Mouse (Mus musculus): ENCODE results near the gene Fcho2. TPM values are rescaled to one million over a fixed set of nuclear protein-coding genes. Genes with fewer than 3 reads are reported as not detected.

Gene Fcho2
- total RNA-seq, 2 experiments from 2014 or later, result 36.8 to 43.1 TPM

DNA sequence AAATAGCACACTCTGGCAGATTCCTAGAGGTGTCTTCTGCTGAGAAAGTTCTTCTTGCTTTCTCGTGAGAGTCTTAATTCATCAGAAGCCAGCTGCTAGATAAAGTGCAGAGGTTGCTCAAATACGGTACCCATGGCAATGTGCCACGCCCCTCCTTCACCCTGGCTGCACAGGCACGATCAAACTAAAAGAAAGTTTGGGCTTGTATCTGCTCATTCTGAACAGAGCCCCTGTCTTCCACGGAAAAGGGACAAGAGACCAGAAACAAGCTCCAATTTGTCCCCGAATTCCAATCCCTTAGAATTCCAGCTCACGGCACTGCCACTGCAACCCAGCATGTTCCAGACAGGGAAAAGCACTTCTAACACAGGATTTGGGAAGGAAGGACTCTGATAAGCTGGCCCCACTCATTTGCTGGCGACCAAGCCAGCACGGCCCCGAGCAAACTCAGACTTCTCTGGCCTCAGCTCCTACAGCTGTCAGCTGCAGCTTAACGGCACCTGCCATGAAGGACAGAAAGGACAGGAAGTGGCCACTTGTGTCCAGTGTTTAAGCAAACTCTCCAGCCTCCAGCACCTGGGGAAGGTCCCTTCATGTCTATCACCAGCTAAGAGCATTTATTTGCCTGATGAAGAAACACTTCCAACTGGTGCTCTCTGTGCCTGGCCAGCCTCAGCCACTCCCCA lies 125.5 kb downstream of the Fcho2 start:
- intact Hi-C loops (cut with DNase I), result no loop called here
- no peak for DNase-seq (ENCODE audit: low spot score in 2 of 2)

DNA sequence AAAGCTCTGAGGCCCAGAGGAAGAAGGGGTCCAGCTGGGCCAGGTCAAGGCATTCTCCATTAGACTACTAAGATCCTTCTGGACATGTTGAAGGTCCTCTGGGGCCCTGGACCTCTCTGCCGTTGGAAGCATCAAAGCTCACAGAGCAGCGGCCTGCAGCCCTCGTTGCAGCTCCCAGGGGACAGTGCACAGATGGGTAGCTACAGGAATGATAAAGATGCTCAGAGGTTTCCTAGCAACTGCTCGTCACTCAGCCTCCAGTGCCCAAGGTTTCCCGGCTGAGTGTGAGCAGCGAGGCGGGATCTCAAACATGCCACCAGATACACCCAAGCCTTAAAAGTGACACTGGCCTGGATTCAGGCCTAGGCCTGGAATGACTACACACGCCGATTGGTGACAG lies 127.3 kb downstream of the Fcho2 start:
- intact Hi-C loops (cut with DNase I), result no loop called here

DNA sequence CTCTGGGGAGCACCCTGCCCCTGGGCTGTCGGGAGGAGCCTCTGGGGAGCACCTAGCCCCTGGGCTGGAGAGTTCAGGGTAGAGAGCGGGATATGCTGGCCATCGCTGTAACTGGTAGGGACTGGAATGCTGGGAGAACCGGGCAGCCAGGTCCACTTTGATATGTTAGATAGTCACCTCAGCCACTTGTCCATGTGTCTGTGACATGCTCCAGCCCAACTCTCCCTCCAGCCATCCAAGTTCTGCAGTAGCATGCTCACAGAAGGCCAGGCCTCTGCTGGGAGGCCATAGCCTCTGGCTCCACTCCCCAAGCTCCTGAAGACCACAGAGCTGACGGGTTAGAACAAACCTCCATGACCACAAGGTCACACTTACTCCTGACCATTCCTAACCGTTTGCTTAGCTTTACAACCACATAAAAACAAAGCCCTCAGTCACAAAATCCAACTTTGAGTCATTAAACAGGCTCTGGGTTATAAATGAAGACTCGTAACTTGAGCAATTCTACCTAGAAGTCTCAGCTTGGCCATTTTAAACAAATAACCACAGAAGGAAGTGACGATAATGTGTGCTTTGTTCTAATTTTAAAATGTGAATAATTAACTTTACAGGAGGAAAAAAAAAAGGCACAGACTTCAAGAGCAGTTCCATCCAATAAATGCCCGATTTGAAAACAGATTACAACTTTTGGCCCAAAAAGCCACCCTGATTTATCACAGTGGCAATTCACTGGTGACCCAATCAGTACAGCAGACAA lies 130.9 kb downstream of the Fcho2 start:
- intact Hi-C loops (cut with DNase I), result no loop called here
- DNase-seq (ENCODE audit: low spot score in 2 of 2), result no peak

More for the DNA sequence above, 127.3 kb downstream of the Fcho2 start:
- DNase-seq (ENCODE audit: low spot score in 2 of 2), result peak; percentile 32 to 56

DNA sequence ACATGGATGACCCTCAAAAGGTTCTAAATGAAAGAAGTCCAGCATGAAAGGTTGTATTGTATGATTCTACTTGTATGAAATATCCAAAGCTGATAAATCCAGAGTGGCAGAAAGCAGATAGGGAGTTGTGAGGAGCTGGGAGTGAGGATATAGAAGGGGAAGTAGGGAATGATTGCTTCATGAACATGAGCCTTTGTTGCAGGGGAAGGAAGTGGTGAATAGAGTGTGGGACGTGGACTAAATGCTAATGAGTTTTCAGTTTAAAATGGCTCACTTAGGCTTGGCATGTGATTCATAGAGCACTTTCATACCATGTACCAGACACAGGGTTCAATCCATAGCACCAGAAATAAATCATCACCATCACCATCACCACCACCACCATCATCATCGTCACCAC lies 131.8 kb downstream of the Fcho2 start:
- intact Hi-C loops (cut with DNase I), result no loop called here
- no peak for DNase-seq (ENCODE audit: low spot score in 2 of 2)

DNA sequence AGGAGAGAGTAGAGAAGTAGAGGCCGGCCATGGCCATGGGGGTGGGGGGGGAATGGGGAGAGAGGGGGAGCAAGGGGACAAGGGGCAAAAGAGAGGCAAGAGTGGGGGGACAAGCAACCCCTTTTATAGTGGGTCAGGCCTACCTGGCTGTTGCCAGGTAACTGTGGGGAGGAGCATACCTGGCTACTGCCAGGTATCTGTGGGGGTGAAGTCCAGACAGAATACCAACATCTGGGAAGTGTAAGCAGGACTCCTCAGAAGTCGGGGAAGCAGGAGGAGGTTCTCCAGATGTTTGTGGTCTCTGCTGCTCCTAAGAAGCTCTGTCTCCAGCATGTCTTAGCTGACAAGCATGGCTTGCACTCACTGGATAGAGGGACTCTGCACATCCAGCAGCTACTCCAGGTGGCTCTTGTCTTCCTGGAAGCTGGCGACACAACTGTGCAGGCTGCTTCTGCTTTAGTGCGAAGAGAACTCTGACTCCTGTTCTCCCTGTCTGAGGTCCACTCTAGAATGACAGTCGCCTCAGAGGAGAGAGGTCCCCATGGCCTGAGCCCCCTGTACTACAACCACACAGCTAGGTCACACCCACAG lies 134.7 kb downstream of the Fcho2 start:
- intact Hi-C loops (cut with DNase I), result no loop called here
- DNase-seq (ENCODE audit: low spot score in 2 of 2), result no peak

DNA sequence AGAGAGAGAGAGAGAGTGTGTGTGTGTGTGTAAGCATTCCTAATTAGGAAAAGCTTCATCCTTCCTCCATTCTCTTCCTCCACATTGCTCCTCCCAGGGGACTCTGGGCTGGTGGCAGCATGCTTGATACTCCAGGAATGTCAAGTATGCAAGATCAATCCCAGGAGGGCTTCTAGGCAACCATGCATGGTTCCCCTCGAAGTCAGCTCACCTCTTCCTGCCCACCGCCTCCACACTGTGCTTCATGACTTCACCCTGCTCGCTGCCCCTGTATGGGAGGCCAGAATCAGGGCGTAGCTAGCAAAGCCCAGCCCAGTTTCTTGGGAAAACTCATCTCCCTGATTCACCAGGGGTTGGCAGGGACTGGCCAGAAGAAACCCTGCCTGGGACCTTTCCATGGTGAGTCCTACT lies 135.6 kb downstream of the Fcho2 start:
- no peak for DNase-seq (ENCODE audit: low spot score in 2 of 2)
- intact Hi-C loops (cut with DNase I), result no loop called here

DNA sequence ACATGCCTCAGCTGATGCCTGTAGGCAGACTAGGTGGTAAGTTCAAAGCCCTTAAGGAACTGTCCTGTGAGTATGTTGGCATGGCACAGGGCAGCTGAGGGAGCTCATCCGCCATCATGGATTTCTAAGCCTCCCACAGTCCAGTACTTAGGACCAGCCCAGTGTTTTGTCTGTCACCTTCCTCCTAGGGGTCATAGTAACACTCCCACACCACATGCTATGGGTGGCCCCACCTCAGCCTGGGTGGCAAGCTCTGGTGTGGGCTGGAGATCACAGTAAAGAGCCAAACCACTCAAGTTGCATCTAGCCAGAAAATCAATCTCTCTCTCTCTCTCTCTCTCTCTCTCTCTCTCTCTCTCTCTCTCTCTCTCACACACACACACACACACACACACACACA lies 136.0 kb downstream of the Fcho2 start:
- DNase-seq (ENCODE audit: low spot score in 2 of 2), result no peak
- intact Hi-C loops (cut with DNase I), result no loop called here

DNA sequence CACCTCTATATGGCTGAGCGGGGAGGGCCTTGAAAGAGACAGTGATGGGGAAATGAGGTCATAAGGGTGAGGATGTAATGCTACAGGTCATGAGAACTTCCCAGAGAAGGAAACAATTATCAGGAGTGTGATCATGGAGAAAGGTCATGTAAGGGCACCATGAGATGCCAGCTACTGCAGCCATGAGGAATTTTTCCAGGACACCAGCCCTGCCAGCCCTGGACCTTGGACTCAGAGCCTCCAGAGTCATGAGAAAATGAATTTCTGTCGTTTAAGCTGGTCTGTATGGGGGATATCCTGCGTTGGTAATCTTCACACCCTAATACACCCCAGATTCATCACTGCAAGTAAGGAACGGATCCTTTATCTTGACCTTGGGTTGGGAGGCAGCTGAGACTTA lies 141.3 kb downstream of the Fcho2 start:
- intact Hi-C loops (cut with DNase I), result no loop called here
- DNase-seq (ENCODE audit: low spot score in 2 of 2), result no peak

Other genes starting within 250 kb of the Fcho2 start
- under 1 TPM in 1 of 2 experiments, not detected in 1; 0.23 TPM for gene Tmem174, start 178.0 kb downstream of the Fcho2 start, total RNA-seq (2021)
- gene Tmem171, start 120.6 kb downstream of the Fcho2 start, total RNA-seq (2021), result not detected
- gene Tnpo1, start 110.9 kb upstream of the Fcho2 start, total RNA-seq (2021), result 10 to 100 TPM; 52.9 to 69.1 TPM
- gene 1700024P04Rik, start 169.1 kb upstream of the Fcho2 start, total RNA-seq (2021), result not detected

All from left cerebral cortex, postnatal 25 days (tissue).